Mouse (Mus musculus) pancreas, adult 10 weeks (tissue): ENCODE measurements around the gene Olfr628. TPM values are rescaled to one million over a fixed set of nuclear protein-coding genes. Genes with fewer than 3 reads are reported as not detected.

ENCODE experiments used
- polyA plus RNA-seq: library from polyadenylated mRNA; stranded (reverse); fragments of 350-450 nt; fragmentation: Illumina TruSeq; extraction: RNeasy Lipid Tissue Mini Kit (QIAGEN cat#74804); gene quantifications from one replicate; pipeline ENCODE4 v1.2.3, GENCODE M21; 2015; ENCODE audit warnings: low read depth, low replicate concordance; ENCODE audit not compliant: insufficient read depth

Olfr628 gene
- polyA plus RNA-seq = not detected

GRCm38 (mm10) chr7:103730074-103730473, at the start of gene Olfr628:
Gene Olfr628 (plus strand): TSS chr7:103730374.

GRCm38 (mm10) chr7:103682420-103682819, 47.8 kb upstream of the Olfr628 start, which contains the start of gene Olfr625-ps1:
Gene Olfr625-ps1 (plus strand): TSS chr7:103682720.

DNA sequence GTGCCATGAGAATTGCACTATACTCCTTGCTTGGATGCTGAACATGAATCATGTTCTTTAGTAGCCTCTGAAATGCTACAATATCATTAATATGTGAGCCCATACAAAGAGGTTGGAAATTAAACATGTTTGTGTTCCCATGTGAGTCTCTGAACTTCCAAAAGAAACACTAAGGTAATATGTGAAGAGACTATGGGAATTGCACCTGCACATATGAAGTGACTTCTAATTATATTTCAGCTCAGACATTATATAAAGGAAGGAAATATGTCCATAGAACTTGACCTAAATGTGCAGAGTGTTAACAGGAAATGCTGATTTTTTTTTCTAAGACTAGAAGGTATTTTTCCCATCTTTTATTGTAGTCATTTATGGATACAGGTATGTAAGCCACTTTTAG, 15.8 kb upstream of the Olfr628 start, which contains the start of gene Olfr243:
Gene Olfr243, plus strand, starts transcription at position 301 of the 400 bp plus-strand sequence.

DNA sequence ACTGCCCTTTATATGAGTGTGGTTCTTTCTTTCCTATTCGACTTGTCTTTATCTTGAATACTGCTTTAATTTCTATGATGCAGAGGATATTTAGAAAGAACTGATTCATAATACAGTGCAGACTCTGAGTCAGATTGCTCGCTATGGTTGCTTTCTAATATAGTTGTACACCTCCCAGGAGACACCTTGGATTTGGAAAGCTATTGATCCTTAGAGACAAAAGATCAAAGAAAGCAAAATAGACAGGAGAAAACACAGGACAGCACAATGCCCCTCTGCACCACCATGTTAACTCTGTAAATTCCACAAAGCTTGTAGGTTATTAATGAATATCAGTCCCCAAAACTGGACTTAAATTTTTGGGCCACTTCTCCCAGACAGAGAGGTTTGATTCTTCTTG, 14.7 kb downstream of the Olfr628 start, which contains the start of gene Olfr629:
Gene Olfr629, minus strand, starts transcription at position 101 of the 400 bp plus-strand sequence.

GRCm38 (mm10) chr7:103757233-103757632, 27.1 kb downstream of the Olfr628 start, which contains the start of gene Olfr630:
Gene Olfr630 (minus strand): TSS chr7:103757333.

GRCm38 (mm10) chr7:103771494-103771893, 41.3 kb downstream of the Olfr628 start, which contains the start of gene Olfr69:
Gene Olfr69 (minus strand): TSS chr7:103771594.

DNA sequence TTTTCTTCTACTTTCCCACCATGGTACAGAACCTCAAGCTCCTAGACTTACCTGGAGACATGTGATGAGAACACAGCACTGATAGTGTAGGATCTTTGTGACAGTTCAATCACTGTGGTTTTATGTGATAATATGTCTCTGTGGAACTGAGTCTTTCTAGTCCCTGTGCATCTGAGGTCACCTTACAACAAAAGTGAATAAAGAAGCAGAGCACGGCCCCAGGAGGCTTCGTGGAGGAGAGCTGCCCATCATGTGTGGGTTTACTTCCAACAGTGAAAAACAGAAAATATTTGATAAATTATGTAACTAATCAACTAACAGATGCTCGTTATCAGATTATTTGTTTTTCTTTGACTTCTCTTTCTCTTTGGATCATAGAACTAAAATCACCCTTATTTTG, 49.4 kb downstream of the Olfr628 start, which contains the start of gene Olfr68:
Gene Olfr68, minus strand, starts transcription at position 101 of the 400 bp plus-strand sequence.

Other genes with a start within 250 kb of the Olfr628 start
- gene Olfr609, start 232.3 kb upstream of the Olfr628 start, polyA plus RNA-seq = not detected
- gene Olfr610, start 218.3 kb upstream of the Olfr628 start, polyA plus RNA-seq = not detected
- gene Olfr611, start 209.5 kb upstream of the Olfr628 start, polyA plus RNA-seq = not detected
- gene Olfr612, start 187.7 kb upstream of the Olfr628 start, polyA plus RNA-seq = not detected
- gene Olfr613, start 182.3 kb upstream of the Olfr628 start, polyA plus RNA-seq = not detected
- not detected for gene Olfr615, start 174.3 kb upstream of the Olfr628 start, polyA plus RNA-seq
- not detected for gene Olfr616, start 161.2 kb upstream of the Olfr628 start, polyA plus RNA-seq
- gene Olfr617, start 157.3 kb upstream of the Olfr628 start, polyA plus RNA-seq = not detected
- not detected for gene Olfr618, start 140.3 kb upstream of the Olfr628 start, polyA plus RNA-seq
- gene Olfr619, start 129.8 kb upstream of the Olfr628 start, polyA plus RNA-seq = not detected
- gene Olfr620, start 117.8 kb upstream of the Olfr628 start, polyA plus RNA-seq = not detected
- gene Olfr622, start 87.7 kb upstream of the Olfr628 start, polyA plus RNA-seq = not detected
- gene Olfr623, start 66.7 kb upstream of the Olfr628 start, polyA plus RNA-seq = not detected
- not detected for gene Olfr624, start 59.2 kb upstream of the Olfr628 start, polyA plus RNA-seq
- not detected for gene Olfr625-ps1, start 47.7 kb upstream of the Olfr628 start, polyA plus RNA-seq
- gene Olfr243, start 15.7 kb upstream of the Olfr628 start, polyA plus RNA-seq = not detected
- not detected for gene Olfr629, start 14.6 kb downstream of the Olfr628 start, polyA plus RNA-seq
- gene Olfr630, start 27.0 kb downstream of the Olfr628 start, polyA plus RNA-seq = not detected
- not detected for gene Olfr69, start 41.2 kb downstream of the Olfr628 start, polyA plus RNA-seq
- gene Olfr68, start 49.3 kb downstream of the Olfr628 start, polyA plus RNA-seq = not detected
- not detected for gene Olfr67, start 61.4 kb downstream of the Olfr628 start, polyA plus RNA-seq
- 331 TPM for gene Hbb-bt, start 83.6 kb downstream of the Olfr628 start, polyA plus RNA-seq
- 2,689 TPM for gene Hbb-bs, start 97.7 kb downstream of the Olfr628 start, polyA plus RNA-seq
- gene Hbb-bh2, start 110.1 kb downstream of the Olfr628 start, polyA plus RNA-seq = not detected
- not detected for gene Hbb-bh1, start 112.8 kb downstream of the Olfr628 start, polyA plus RNA-seq
- gene Hbb-y, start 122.8 kb downstream of the Olfr628 start, polyA plus RNA-seq = not detected
- gene Olfr66, start 155.9 kb downstream of the Olfr628 start, polyA plus RNA-seq = not detected
- not detected for gene Olfr64, start 164.1 kb downstream of the Olfr628 start, polyA plus RNA-seq
- not detected for gene Olfr65, start 173.1 kb downstream of the Olfr628 start, polyA plus RNA-seq
- not detected for gene Olfr631, start 198.5 kb downstream of the Olfr628 start, polyA plus RNA-seq
- not detected for gene Olfr632, start 204.0 kb downstream of the Olfr628 start, polyA plus RNA-seq
- gene Olfr633, start 214.1 kb downstream of the Olfr628 start, polyA plus RNA-seq = not detected
- not detected for gene Olfr635, start 240.8 kb downstream of the Olfr628 start, polyA plus RNA-seq